Mouse (Mus musculus) neutrophil, adult 5-6 weeks (primary cell): ENCODE results near the gene Adap2. TPM values are rescaled to one million over a fixed set of nuclear protein-coding genes. Genes with fewer than 3 reads are reported as not detected.

Experiments used
- total RNA-seq: library from RNA; stranded (forward); fragments of 200-1000 nt; gene quantifications from 2 replicates; pipeline ENCODE4 v1.2.3, GENCODE M21; 2017

Gene Adap2
- total RNA-seq, 1 experiment from 2014 or later: 1.0 TPM

Other genes with a start within 250 kb of the Adap2 start
- gene Utp6, start 191.7 kb upstream of the Adap2 start, total RNA-seq: 60.9 and 61.8 TPM in 2 replicates
- gene Suz12, start 161.0 kb upstream of the Adap2 start, total RNA-seq: 45.4 and 48.1 TPM in 2 replicates
- 355 and 386 TPM in 2 replicates for gene Crlf3, start 73.1 kb upstream of the Adap2 start, total RNA-seq
- 3.8 and 4.3 TPM in 2 replicates for gene Atad5, start 64.7 kb upstream of the Adap2 start, total RNA-seq
- 3.7 and 3.9 TPM in 2 replicates for gene Tefm, start 11.9 kb upstream of the Adap2 start, total RNA-seq
- gene Rnf135, start 29.7 kb downstream of the Adap2 start, total RNA-seq: 5.5 and 5.9 TPM in 2 replicates
- 51.7 and 56.6 TPM in 2 replicates for gene Rhot1, start 54.9 kb downstream of the Adap2 start, total RNA-seq
- gene Rhbdl3, start 146.8 kb downstream of the Adap2 start, total RNA-seq: 0.25 TPM in 1 of 2 replicates, not detected in the other
- gene 5730455P16Rik, start 223.9 kb downstream of the Adap2 start, total RNA-seq: 7.5 and 9.7 TPM in 2 replicates
- 257 and 303 TPM in 2 replicates for gene Zfp207, start 229.2 kb downstream of the Adap2 start, total RNA-seq